Mouse (Mus musculus): ENCODE measurements around the gene Ttc1.

The Ttc1 gene

GRCm38 (mm10) chr11:43703552-43703951 lies 44.3 kb downstream of the Ttc1 start:
- DNase-seq (ENCODE audit: low read depth, low spot score): no peak

- no peak for DNase-seq (ENCODE audit: low read depth, low spot score)
These were observed 47.5 kb downstream of the Ttc1 start for GRCm38 (mm10) chr11:43700291-43700690.

GRCm38 (mm10) chr11:43698621-43699020 lies 49.2 kb downstream of the Ttc1 start:
- no peak for DNase-seq (ENCODE audit: low read depth, low spot score)

- DNase-seq (ENCODE audit: low read depth, low spot score): no peak
These were observed 51.2 kb downstream of the Ttc1 start for GRCm38 (mm10) chr11:43696623-43697022.

- no peak for DNase-seq (ENCODE audit: low read depth, low spot score)
These were observed 59.0 kb downstream of the Ttc1 start for GRCm38 (mm10) chr11:43688850-43689249.

GRCm38 (mm10) chr11:43682415-43683217 lies 65.2 kb downstream of the Ttc1 start:
- peak; percentile 20 for DNase-seq (ENCODE audit: low read depth, low spot score)

- DNase-seq (ENCODE audit: low read depth, low spot score): peak; percentile 100
These were observed 66.1 kb downstream of the Ttc1 start, which contains the start of gene Pwwp2a for GRCm38 (mm10) chr11:43681472-43682414. Pwwp2a (plus strand) TSS chr11:43681998.
